Mouse (Mus musculus) heart, postnatal 0 days (tissue): ENCODE measurements at regions not wholly inside any gene's neighbourhood (a gene's known extent, or its start where the extent isn't known, plus 50 kb on each side); places are given as distances from the start of the nearest gene placed in this dataset.

Experiments used
- CTCF ChIP-seq: IDR thresholded peaks from 2 replicates; pipeline ENCODE4 v1.5.1; 2016; ENCODE audit warnings: antibody characterized with exemption, control low read depth, low read depth
- EP300 ChIP-seq: IDR thresholded peaks from 2 replicates; pipeline ENCODE4 v1.6.1; 2016; ENCODE audit warnings: antibody characterized with exemption, low read depth

DNA sequence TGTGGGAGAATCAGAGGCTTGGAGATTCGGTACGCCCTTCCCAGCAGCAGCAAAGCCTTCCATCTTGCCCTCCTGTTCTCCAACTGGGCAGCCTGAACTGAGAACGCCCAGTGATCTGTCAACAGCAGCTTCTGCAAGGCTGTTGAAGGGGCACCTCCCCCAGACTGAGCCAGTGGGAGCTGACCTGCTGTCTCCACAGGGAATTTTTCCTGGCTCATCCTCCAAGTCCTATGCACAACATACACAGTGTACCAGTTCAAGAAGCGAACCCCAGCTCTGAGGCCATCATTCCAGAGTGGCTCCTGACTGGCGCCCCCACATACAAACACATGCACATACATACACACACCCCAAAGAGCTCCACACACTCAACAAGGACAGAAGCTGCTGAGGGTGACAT is 126.0 kb upstream of the Far2 start:
- TF ChIP-seq CTCF (no peak), EP300 (no peak)
